Mouse (Mus musculus) kidney, adult 2 months (tissue): ENCODE measurements at regions not wholly inside any gene's neighbourhood (a gene's known extent, or its start where the extent isn't known, plus 50 kb on each side); places are given as distances from the start of the nearest gene placed in this dataset.
A peak's percentile ranks its signal among the peaks of the same experiment; 100 is the strongest.
"Not testable (repeated sequence)": the region's sequence is repeated elsewhere in the genome, so short reads cannot be mapped to it uniquely, and the experiment has no call there.

Experiments used
- DNase-seq: peaks from one replicate; pipeline ENCODE4 v3.0.0; 2021
- H3K27ac ChIP-seq: fragments of 200-500 bp; 2 replicates; pipeline ENCODE4 v1.5.1; 2012; ENCODE audit warnings: low read depth, low read length, control low read depth, inconsistent platforms; ENCODE audit not compliant: insufficient read depth
- H3K27me3 ChIP-seq: fragments of 200-500 bp; replicated peaks from 2 replicates; pipeline ENCODE4 v1.6.1; 2012; ENCODE audit warnings: mild to moderate bottlenecking, moderate library complexity, low read length, inconsistent platforms; ENCODE audit not compliant: control insufficient read depth, insufficient read depth
- H3K36me3 ChIP-seq: fragments of 200-500 bp; 2 replicates; pipeline ENCODE4 v1.6.1; 2012; ENCODE audit warnings: mild to moderate bottlenecking, moderate library complexity, low read length, inconsistent platforms; ENCODE audit not compliant: control insufficient read depth, insufficient read depth
- H3K4me1 ChIP-seq: fragments of 200-500 bp; 2 replicates; pipeline ENCODE4 v1.6.1; 2011; ENCODE audit warnings: low read length; ENCODE audit not compliant: control insufficient read depth, insufficient read depth
- H3K4me3 ChIP-seq: fragments of 200-500 bp; 2 replicates; pipeline ENCODE4 v1.5.1; 2011; ENCODE audit warnings: mild to moderate bottlenecking, low read depth, low read length, control low read depth; ENCODE audit not compliant: insufficient read depth
- CTCF ChIP-seq: fragments of 200-500 bp; conservative IDR thresholded peaks from 2 replicates; pipeline ENCODE4 v1.5.1; 2011; ENCODE audit warnings: low read depth, mild to moderate bottlenecking, control low read depth, low read length, moderate library complexity, mixed read lengths; ENCODE audit not compliant: insufficient read depth, insufficient read length
- POLR2A ChIP-seq: fragments of 200-500 bp; IDR thresholded peaks from one replicate; pipeline ENCODE4 v1.6.1; 2011; ENCODE audit warnings: low read depth, low read length, control low read depth
- WGBS: fragments of 180-500 bp; shearing (Covaris S2); methylation state at CpG from one replicate; pipeline ENCODE4 v1.1.7; 2018; 5-methylcytosine and 5-hydroxymethylcytosine counted together

DNA sequence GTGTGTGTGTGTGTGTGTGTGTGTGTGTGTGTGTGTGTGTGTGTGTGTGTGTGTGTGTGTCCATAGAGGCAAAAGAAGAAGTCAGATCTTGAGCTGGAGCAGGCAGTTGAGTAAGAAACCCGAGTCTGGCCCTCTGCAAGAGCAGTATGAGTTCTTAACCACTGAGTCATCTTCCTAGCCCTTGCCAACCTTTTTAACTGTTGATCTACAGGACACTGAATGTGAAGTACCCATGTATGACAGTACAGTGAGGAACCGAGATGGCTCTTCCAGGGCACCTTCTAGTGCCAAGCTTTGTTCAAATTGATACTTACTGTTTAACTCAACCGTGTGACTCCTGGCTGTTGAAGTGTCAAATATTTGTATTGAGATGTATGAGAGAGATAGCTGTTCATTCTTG is 223.6 kb downstream of the Tmem114 start:
- Histone ChIP-seq H3K4me3 (no peak overlapping the region), H3K4me1 (no peaks in the 10 kb centered on the region), H3K27me3 (no peaks in the 10 kb centered on the region; the same call in 1 of the 2 replicates), H3K27ac (no peak overlapping the region), H3K36me3 (no peaks in the 10 kb centered on the region)
- no peak for TF ChIP-seq POLR2A
- TF ChIP-seq CTCF: no peak
- 77% methylated on average over 3 of the region's 3 CpGs for WGBS
- DNase-seq: no peak

DNA sequence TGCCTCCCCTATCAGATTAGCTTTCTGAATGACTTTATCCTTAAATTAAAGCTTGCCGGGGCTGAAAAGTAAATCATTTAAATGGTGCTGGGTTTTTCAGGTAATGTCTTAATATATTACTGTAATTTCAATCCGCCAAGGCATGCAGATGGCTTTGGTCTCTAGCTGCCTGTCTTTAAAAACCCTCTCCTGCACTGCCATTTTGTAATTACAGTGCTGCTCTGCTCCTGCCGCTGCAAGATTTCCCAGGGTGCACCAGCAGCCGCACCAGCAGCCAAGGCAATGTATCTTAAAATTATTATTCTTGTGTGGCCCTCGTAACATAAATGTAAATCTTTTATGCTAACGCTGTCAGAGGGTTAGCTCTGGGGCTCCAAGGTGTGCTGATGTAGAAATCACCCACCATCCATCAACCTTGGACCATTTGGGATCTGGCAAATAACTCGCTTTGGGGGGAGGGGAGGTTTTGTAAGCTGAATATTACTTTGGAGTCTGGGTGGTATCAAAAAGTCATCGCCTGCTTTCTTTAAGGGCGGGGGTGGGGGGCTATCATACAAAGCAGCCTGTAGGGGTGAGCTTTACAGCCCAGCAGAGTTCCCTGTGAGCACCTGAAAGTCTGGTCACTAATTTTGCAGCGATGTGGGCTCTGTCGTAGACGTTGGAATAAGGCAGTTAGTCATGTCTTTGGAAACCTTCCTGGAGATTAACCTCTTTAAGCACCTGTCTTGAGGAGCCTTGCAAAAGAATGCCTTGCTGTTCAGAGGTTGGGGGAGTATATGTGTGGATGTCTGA is 226.0 kb downstream of the Tmem114 start:
- DNase-seq: no peak
- no peak overlapping the region for H3K4me3 ChIP-seq
- no peaks in the 10 kb centered on the region for H3K27me3 ChIP-seq
- no peak overlapping the region for H3K27ac ChIP-seq
- no peak for TF ChIP-seq CTCF
- TF ChIP-seq POLR2A: no peak
- WGBS: 65% methylated on average over 12 of the region's 12 CpGs
- no peaks in the 10 kb centered on the region for H3K36me3 ChIP-seq
- no peaks in the 10 kb centered on the region for H3K4me1 ChIP-seq

- no peaks in the 10 kb centered on the region for H3K36me3 ChIP-seq
- no peak overlapping the region for H3K4me3 ChIP-seq
- H3K27me3 ChIP-seq: no peaks in the 10 kb centered on the region
- no peak overlapping the region for H3K27ac ChIP-seq
- H3K4me1 ChIP-seq: 0 out of 2 replicates have a peak, but pooled peaks cover 2% of the 10 kb centered on the region
- DNase-seq: peak; percentile 78
- 66% methylated on average over 6 of the region's 6 CpGs for WGBS
- TF ChIP-seq CTCF (no peak), POLR2A (no peak)
Measured at GRCm38 (mm10) chr16:8189472-8190240, 235.3 kb downstream of the Tmem114 start.

GRCm38 (mm10) chr16:8189071-8189470 is 235.9 kb downstream of the Tmem114 start:
- Histone ChIP-seq H3K27me3 (no peaks in the 10 kb centered on the region), H3K36me3 (no peaks in the 10 kb centered on the region), H3K4me1 (0 out of 2 replicates have a peak, but pooled peaks cover 2% of the 10 kb centered on the region), H3K27ac (no peak overlapping the region), H3K4me3 (no peak overlapping the region)
- WGBS: 85% methylated on average over 1 of the region's 1 CpGs
- TF ChIP-seq CTCF: no peak
- TF ChIP-seq POLR2A: no peak
- no peak for DNase-seq

DNA sequence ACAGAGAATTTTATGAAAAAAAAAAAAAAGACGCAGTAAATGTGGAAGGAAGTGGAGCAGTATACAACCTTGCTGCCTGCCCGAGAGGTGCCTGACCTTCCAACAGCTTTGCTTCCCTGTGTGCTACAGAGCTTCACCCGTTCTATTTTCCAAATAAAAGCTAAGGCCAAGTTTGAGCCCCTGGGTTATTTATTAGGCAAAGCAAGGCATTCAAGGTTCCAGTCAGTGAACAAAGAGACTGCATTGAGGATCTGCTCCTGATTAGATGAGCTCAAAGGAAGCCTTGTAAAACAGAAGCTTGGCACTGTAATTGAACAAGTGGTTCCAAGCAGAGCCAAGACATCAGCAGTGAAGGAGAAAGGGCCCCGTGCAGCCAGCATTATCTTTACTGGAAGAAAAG is 236.4 kb downstream of the Tmem114 start:
- Histone ChIP-seq H3K27me3 (no peaks in the 10 kb centered on the region), H3K4me1 (0 out of 2 replicates have a peak, but pooled peaks cover 2% of the 10 kb centered on the region), H3K4me3 (no peak overlapping the region), H3K27ac (no peak overlapping the region), H3K36me3 (no peaks in the 10 kb centered on the region)
- 25% methylated on average over 4 of the region's 4 CpGs for WGBS
- TF ChIP-seq CTCF: no peak
- no peak for TF ChIP-seq POLR2A
- DNase-seq: peak; percentile 56

- 73% methylated on average over 6 of the region's 6 CpGs for WGBS
- Histone ChIP-seq H3K27me3 (no peaks in the 10 kb centered on the region), H3K4me3 (no peak overlapping the region), H3K4me1 (no peaks in the 10 kb centered on the region), H3K27ac (no peak overlapping the region), H3K36me3 (no peaks in the 10 kb centered on the region)
- DNase-seq: no peak
- no peak for TF ChIP-seq POLR2A
- no peak for TF ChIP-seq CTCF
Measured at GRCm38 (mm10) chr16:8184781-8185180, 240.2 kb downstream of the Tmem114 start.

- WGBS: 26% methylated on average over 1 of the region's 1 CpGs
- Histone ChIP-seq H3K27me3 (no peaks in the 10 kb centered on the region), H3K4me1 (no peaks in the 10 kb centered on the region), H3K4me3 (no peak overlapping the region), H3K36me3 (no peaks in the 10 kb centered on the region), H3K27ac (no peak overlapping the region)
- no peak for DNase-seq
- no peak for TF ChIP-seq CTCF
- no peak for TF ChIP-seq POLR2A
Measured at GRCm38 (mm10) chr16:8178946-8179345, 246.0 kb downstream of the Tmem114 start.

DNA sequence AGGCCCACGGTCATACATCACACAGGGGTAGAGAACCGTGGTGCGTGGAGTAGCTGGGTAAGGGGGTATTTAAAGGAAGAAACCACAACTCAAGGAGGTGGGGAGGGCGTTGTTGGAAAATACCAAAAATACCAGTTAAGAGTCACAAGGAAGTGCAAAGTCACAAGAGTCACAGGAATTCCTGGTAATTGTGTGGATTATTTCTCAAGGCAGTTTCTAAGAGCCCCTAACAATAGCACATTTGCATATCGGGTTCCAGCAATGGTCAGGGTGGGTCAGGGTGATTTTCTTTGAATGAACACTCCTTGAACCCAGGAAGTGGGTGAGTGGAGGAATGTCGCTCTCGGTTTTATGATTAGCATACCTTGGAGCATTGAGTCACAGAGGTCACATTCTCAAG is 247.7 kb downstream of the Tmem114 start:
- H3K4me3 ChIP-seq, H3K27ac ChIP-seq, DNase-seq, H3K4me1 ChIP-seq, H3K36me3 ChIP-seq, H3K27me3 ChIP-seq: not testable (repeated sequence)
- WGBS: 88% methylated on average over 7 of the region's 7 CpGs
